Mouse (Mus musculus) frontal cortex, postnatal 36 days (tissue): ENCODE results near the gene Dmrta2.

Experiments
- DNase-seq, 2 experiments: peaks; one replicate each; pipeline ENCODE4 v3.0.0; 2022; ENCODE audit warnings: low spot score in 2 of 2

The Dmrta2 gene

GRCm38 (mm10) chr4:110021956-110022625, 44.2 kb downstream of the Dmrta2 start:
- peak; percentile 87 to 91 for DNase-seq

- DNase-seq: peak in 1 of 2 experiments; percentile 41
These were observed 50.8 kb downstream of the Dmrta2 start for GRCm38 (mm10) chr4:110028461-110029188.

GRCm38 (mm10) chr4:110029446-110029845, 51.6 kb downstream of the Dmrta2 start:
- DNase-seq: no peak
